Mouse (Mus musculus): ENCODE measurements around the gene Syne2. TPM values are rescaled to one million over a fixed set of nuclear protein-coding genes. Genes with fewer than 3 reads are reported as not detected.

Syne2 gene
- polyA plus RNA-seq, 1 experiment from 2014 or later: 63.7 TPM

- no peak overlapping the region for H3K9ac ChIP-seq
- peaks cover 59% of the 10 kb centered on the region for H3K4me1 ChIP-seq (replicated peaks)
- H3K27ac ChIP-seq (ENCODE audit: poor library complexity, severe bottlenecking): no peak overlapping the region
- H3K36me3 ChIP-seq: no peaks in the 10 kb centered on the region
- 66% methylated on average over 15 of the region's 15 CpGs for WGBS
- no peaks in the 10 kb centered on the region for H3K9me3 ChIP-seq (replicated peaks)
- H3K4me3 ChIP-seq: no peak overlapping the region
- H3K4me2 ChIP-seq: no peak overlapping the region
- no peak for ATAC-seq (ENCODE audit: insufficient number of reproducible peaks, low FRiP score)
- H3K27me3 ChIP-seq (replicated peaks): no peaks in the 10 kb centered on the region
These were observed 9.8 kb downstream of the Syne2 start for GRCm38 (mm10) chr12:75827751-75828150.

GRCm38 (mm10) chr12:75829616-75830015 lies 11.7 kb downstream of the Syne2 start:
- no peaks in the 10 kb centered on the region for H3K9me3 ChIP-seq (replicated peaks)
- H3K27ac ChIP-seq (ENCODE audit: poor library complexity, severe bottlenecking): no peak overlapping the region
- no peak for ATAC-seq (ENCODE audit: insufficient number of reproducible peaks, low FRiP score)
- no peak overlapping the region for H3K4me2 ChIP-seq
- WGBS: 83% methylated on average over 5 of the region's 5 CpGs
- H3K36me3 ChIP-seq: no peaks in the 10 kb centered on the region
- H3K4me3 ChIP-seq: no peak overlapping the region
- H3K27me3 ChIP-seq (replicated peaks): no peaks in the 10 kb centered on the region
- H3K4me1 ChIP-seq (replicated peaks): peaks cover 63% of the 10 kb centered on the region
- H3K9ac ChIP-seq: no peak overlapping the region

- H3K4me1 ChIP-seq (replicated peaks): peaks cover 63% of the 10 kb centered on the region
- no peak overlapping the region for H3K4me3 ChIP-seq
- WGBS: 46% methylated on average over 12 of the region's 12 CpGs
- ATAC-seq (ENCODE audit: insufficient number of reproducible peaks, low FRiP score): no peak
- no peaks in the 10 kb centered on the region for H3K36me3 ChIP-seq
- no peaks in the 10 kb centered on the region for H3K27me3 ChIP-seq (replicated peaks)
- H3K9me3 ChIP-seq (replicated peaks): no peaks in the 10 kb centered on the region
- H3K4me2 ChIP-seq: 0 out of 2 replicates have a peak overlapping the region, but pooled peaks have one; percentile 7
- no peak overlapping the region for H3K9ac ChIP-seq
- peak overlapping the region; percentile 48 for H3K27ac ChIP-seq (ENCODE audit: poor library complexity, severe bottlenecking)
These were observed 15.4 kb downstream of the Syne2 start for GRCm38 (mm10) chr12:75833149-75833959.

GRCm38 (mm10) chr12:75833960-75834729 lies 16.2 kb downstream of the Syne2 start:
- H3K27ac ChIP-seq (ENCODE audit: poor library complexity, severe bottlenecking): peak overlapping the region; percentile 48; the same call in 1 of the 2 replicates
- H3K4me1 ChIP-seq (replicated peaks): peaks cover 64% of the 10 kb centered on the region
- no peak for ATAC-seq (ENCODE audit: insufficient number of reproducible peaks, low FRiP score)

GRCm38 (mm10) chr12:75836524-75836962 lies 18.6 kb downstream of the Syne2 start:
- peak overlapping the region; percentile 68 for H3K4me2 ChIP-seq
- H3K4me3 ChIP-seq: peak overlapping the region; percentile 25
- no peaks in the 10 kb centered on the region for H3K27me3 ChIP-seq (replicated peaks)
- ATAC-seq (ENCODE audit: insufficient number of reproducible peaks, low FRiP score): peak; percentile 43; the same call in 1 of the 2 replicates
- H3K9me3 ChIP-seq (replicated peaks): no peaks in the 10 kb centered on the region
- peak overlapping the region; percentile 75 for H3K27ac ChIP-seq (ENCODE audit: poor library complexity, severe bottlenecking)
- peaks cover 82% of the 10 kb centered on the region for H3K4me1 ChIP-seq (replicated peaks)
- WGBS: 16% methylated on average over 11 of the region's 11 CpGs
- no peaks in the 10 kb centered on the region for H3K36me3 ChIP-seq
- peak overlapping the region; percentile 60 for H3K9ac ChIP-seq

More at GRCm38 (mm10) chr12:75833960-75834729, 16.2 kb downstream of the Syne2 start:
- Histone ChIP-seq H3K4me3 (no peak overlapping the region), H3K27me3 (replicated peaks) (no peaks in the 10 kb centered on the region), H3K9me3 (replicated peaks) (no peaks in the 10 kb centered on the region), H3K9ac (no peak overlapping the region), H3K4me2 (no peak overlapping the region), H3K36me3 (no peaks in the 10 kb centered on the region)
- WGBS: 68% methylated on average over 14 of the region's 14 CpGs

- WGBS: 79% methylated on average over 4 of the region's 4 CpGs
- Histone ChIP-seq H3K27me3 (replicated peaks) (no peaks in the 10 kb centered on the region), H3K4me3 (no peak overlapping the region), H3K27ac (ENCODE audit: poor library complexity, severe bottlenecking) (no peak overlapping the region), H3K4me1 (replicated peaks) (peaks cover 75% of the 10 kb centered on the region), H3K4me2 (no peak overlapping the region), H3K9ac (no peak overlapping the region), H3K9me3 (replicated peaks) (no peaks in the 10 kb centered on the region), H3K36me3 (no peaks in the 10 kb centered on the region)
- ATAC-seq (ENCODE audit: insufficient number of reproducible peaks, low FRiP score): no peak
These were observed 19.5 kb downstream of the Syne2 start for GRCm38 (mm10) chr12:75837462-75837861.

- H3K4me1 ChIP-seq (replicated peaks): peaks cover 61% of the 10 kb centered on the region
- no peak for ATAC-seq (ENCODE audit: insufficient number of reproducible peaks, low FRiP score)
- peak overlapping the region; percentile 61 for H3K27ac ChIP-seq (ENCODE audit: poor library complexity, severe bottlenecking)
- 56% methylated on average over 11 of the region's 11 CpGs for WGBS
- H3K27me3 ChIP-seq (replicated peaks): no peaks in the 10 kb centered on the region
- H3K4me2 ChIP-seq: no peak overlapping the region
- H3K36me3 ChIP-seq: no peaks in the 10 kb centered on the region
- H3K9me3 ChIP-seq (replicated peaks): no peaks in the 10 kb centered on the region
- no peak overlapping the region for H3K4me3 ChIP-seq
- no peak overlapping the region for H3K9ac ChIP-seq
These were observed 21.3 kb downstream of the Syne2 start for GRCm38 (mm10) chr12:75839083-75839736.

- H3K4me2 ChIP-seq: no peak overlapping the region
- no peak overlapping the region for H3K4me3 ChIP-seq
- no peaks in the 10 kb centered on the region for H3K36me3 ChIP-seq
- H3K27me3 ChIP-seq (replicated peaks): no peaks in the 10 kb centered on the region
- no peak overlapping the region for H3K27ac ChIP-seq (ENCODE audit: poor library complexity, severe bottlenecking)
- H3K4me1 ChIP-seq (replicated peaks): peaks cover 61% of the 10 kb centered on the region
- no peak overlapping the region for H3K9ac ChIP-seq
- 56% methylated on average over 7 of the region's 7 CpGs for WGBS
- ATAC-seq (ENCODE audit: insufficient number of reproducible peaks, low FRiP score): no peak
- H3K9me3 ChIP-seq (replicated peaks): no peaks in the 10 kb centered on the region
These were observed 23.2 kb downstream of the Syne2 start for GRCm38 (mm10) chr12:75841183-75841582.

- WGBS: 60% methylated on average over 4 of the region's 4 CpGs
- Histone ChIP-seq H3K27ac (ENCODE audit: poor library complexity, severe bottlenecking) (no peak overlapping the region), H3K4me3 (no peak overlapping the region), H3K27me3 (replicated peaks) (no peaks in the 10 kb centered on the region), H3K4me1 (replicated peaks) (peaks cover 54% of the 10 kb centered on the region), H3K9me3 (replicated peaks) (no peaks in the 10 kb centered on the region), H3K4me2 (no peak overlapping the region), H3K36me3 (no peaks in the 10 kb centered on the region), H3K9ac (no peak overlapping the region)
- ATAC-seq (ENCODE audit: insufficient number of reproducible peaks, low FRiP score): no peak
These were observed 26.4 kb downstream of the Syne2 start for GRCm38 (mm10) chr12:75844311-75844710.

GRCm38 (mm10) chr12:75845070-75845469 lies 27.1 kb downstream of the Syne2 start:
- ATAC-seq (ENCODE audit: insufficient number of reproducible peaks, low FRiP score): no peak
- Histone ChIP-seq H3K36me3 (no peaks in the 10 kb centered on the region), H3K9me3 (replicated peaks) (no peaks in the 10 kb centered on the region), H3K4me1 (replicated peaks) (peaks cover 50% of the 10 kb centered on the region), H3K4me2 (no peak overlapping the region), H3K27me3 (replicated peaks) (no peaks in the 10 kb centered on the region), H3K27ac (ENCODE audit: poor library complexity, severe bottlenecking) (peak overlapping the region; percentile 12; the same call in 1 of the 2 replicates), H3K4me3 (no peak overlapping the region), H3K9ac (no peak overlapping the region)
- WGBS: 42% methylated on average over 9 of the region's 9 CpGs

GRCm38 (mm10) chr12:75846513-75846912 lies 28.6 kb downstream of the Syne2 start:
- Histone ChIP-seq H3K36me3 (no peaks in the 10 kb centered on the region), H3K27ac (ENCODE audit: poor library complexity, severe bottlenecking) (peak overlapping the region; percentile 23; the same call in 1 of the 2 replicates), H3K9ac (peak overlapping the region; percentile 31; the same call in 1 of the 2 replicates), H3K4me2 (no peak overlapping the region), H3K27me3 (replicated peaks) (no peaks in the 10 kb centered on the region), H3K9me3 (replicated peaks) (no peaks in the 10 kb centered on the region), H3K4me1 (replicated peaks) (peaks cover 47% of the 10 kb centered on the region), H3K4me3 (no peak overlapping the region)
- WGBS: 69% methylated on average over 12 of the region's 12 CpGs
- ATAC-seq (ENCODE audit: insufficient number of reproducible peaks, low FRiP score): no peak

Data from heart, embryonic 12.5 days (tissue).